Mouse (Mus musculus): ENCODE measurements around the gene Ethe1.

DNA sequence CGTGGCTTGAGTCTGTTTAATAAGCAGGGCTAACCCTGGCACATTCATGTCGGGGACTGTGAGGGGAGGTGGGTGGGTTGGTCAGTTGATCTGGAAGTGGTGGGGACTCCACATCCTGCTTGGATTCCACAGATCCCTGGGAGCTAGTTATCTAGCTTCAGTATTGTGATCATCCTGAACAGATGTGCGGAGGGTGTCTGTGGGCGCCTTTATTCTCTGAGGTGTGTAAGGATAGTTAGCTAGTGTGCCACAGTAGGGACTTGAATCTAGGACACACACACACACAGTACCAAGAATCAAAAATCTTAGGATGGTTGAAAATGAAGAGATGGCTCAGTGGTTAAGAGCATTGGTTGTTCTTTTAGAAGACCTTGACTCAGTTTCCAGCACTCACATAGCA is 18.8 kb upstream of the Ethe1 start:
- no peak for TF ChIP-seq POLR2A (IDR thresholded peaks at IDR 0.05; ENCODE audit: low read depth, low read length)
- no peak for TF ChIP-seq CTCF (conservative IDR thresholded peaks at IDR 0.05; ENCODE audit: insufficient read depth, insufficient read length, low read depth, low read length)

Measured in kidney, adult 2 months (tissue).